Mouse (Mus musculus): ENCODE results near the gene Pum3.
A peak's percentile ranks its signal among the peaks of the same experiment; 100 is the strongest.

Pum3 gene

GRCm38 (mm10) chr19:27429745-27430251, at the start of gene Pum3:
TSS of gene Pum3 (minus strand) at chr19:27429825.
- peak; percentile 98 to 99 for DNase-seq (ENCODE audit: low spot score in 2 of 2)

- DNase-seq (ENCODE audit: low spot score in 2 of 2) = no peak
Observed at GRCm38 (mm10) chr19:27466691-27467090, 37.1 kb upstream of the Pum3 start.

- no peak for DNase-seq (ENCODE audit: low spot score in 2 of 2)
Observed at GRCm38 (mm10) chr19:27462656-27463055, 33.0 kb upstream of the Pum3 start.

- peak; percentile 62 to 81 for DNase-seq (ENCODE audit: low spot score in 2 of 2)
Observed at GRCm38 (mm10) chr19:27450458-27450857, 20.8 kb upstream of the Pum3 start.

GRCm38 (mm10) chr19:27447515-27447914, 17.9 kb upstream of the Pum3 start:
- peak in 1 of 2 experiments; percentile 45 for DNase-seq (ENCODE audit: low spot score in 2 of 2)

- DNase-seq (ENCODE audit: low spot score in 2 of 2) = peak in 1 of 2 experiments; percentile 42
Observed at GRCm38 (mm10) chr19:27441106-27441505, 11.5 kb upstream of the Pum3 start.

- no peak for DNase-seq (ENCODE audit: low spot score in 2 of 2)
Observed at GRCm38 (mm10) chr19:27437982-27438652, 8.5 kb upstream of the Pum3 start.

- DNase-seq (ENCODE audit: low spot score in 2 of 2) = no peak
Observed at GRCm38 (mm10) chr19:27430406-27430805, 781 bp upstream of the Pum3 start.

- no peak for DNase-seq (ENCODE audit: low spot score in 2 of 2)
Observed at GRCm38 (mm10) chr19:27429281-27429680, 344 bp downstream of the Pum3 start.

- DNase-seq (ENCODE audit: low spot score in 2 of 2) = no peak
Observed at GRCm38 (mm10) chr19:27427865-27428264, 1.8 kb downstream of the Pum3 start.

- no peak for DNase-seq (ENCODE audit: low spot score in 2 of 2)
Observed at GRCm38 (mm10) chr19:27426451-27426850, 3.2 kb downstream of the Pum3 start.

- peak; percentile 43 to 59 for DNase-seq (ENCODE audit: low spot score in 2 of 2)
Observed at GRCm38 (mm10) chr19:27425656-27426055, 4.0 kb downstream of the Pum3 start.

GRCm38 (mm10) chr19:27417375-27417774, 12.2 kb downstream of the Pum3 start:
- no peak for DNase-seq (ENCODE audit: low spot score in 2 of 2)

GRCm38 (mm10) chr19:27416569-27416968, 13.1 kb downstream of the Pum3 start:
- DNase-seq (ENCODE audit: low spot score in 2 of 2) = peak; percentile 28 to 45

GRCm38 (mm10) chr19:27411340-27411739, 18.3 kb downstream of the Pum3 start:
- DNase-seq (ENCODE audit: low spot score in 2 of 2) = no peak

- DNase-seq (ENCODE audit: low spot score in 2 of 2) = no peak
Observed at GRCm38 (mm10) chr19:27410751-27411150, 18.9 kb downstream of the Pum3 start.

- DNase-seq (ENCODE audit: low spot score in 2 of 2) = no peak
Observed at GRCm38 (mm10) chr19:27409782-27410181, 19.8 kb downstream of the Pum3 start.

GRCm38 (mm10) chr19:27409196-27409595, 20.4 kb downstream of the Pum3 start:
- no peak for DNase-seq (ENCODE audit: low spot score in 2 of 2)

GRCm38 (mm10) chr19:27397797-27398196, 31.8 kb downstream of the Pum3 start:
- no peak for DNase-seq (ENCODE audit: low spot score in 2 of 2)

- DNase-seq (ENCODE audit: low spot score in 2 of 2) = no peak
Observed at GRCm38 (mm10) chr19:27397223-27397622, 32.4 kb downstream of the Pum3 start.

- DNase-seq (ENCODE audit: low spot score in 2 of 2) = no peak
Observed at GRCm38 (mm10) chr19:27396719-27397118, 32.9 kb downstream of the Pum3 start.

GRCm38 (mm10) chr19:27395936-27396335, 33.7 kb downstream of the Pum3 start:
- DNase-seq (ENCODE audit: low spot score in 2 of 2) = no peak

GRCm38 (mm10) chr19:27395481-27395880, 34.1 kb downstream of the Pum3 start:
- no peak for DNase-seq (ENCODE audit: low spot score in 2 of 2)
